Mouse (Mus musculus): ENCODE measurements around the gene Thada. TPM values are rescaled to one million over a fixed set of nuclear protein-coding genes. Genes with fewer than 3 reads are reported as not detected.
A peak's percentile ranks its signal among the peaks of the same experiment; 100 is the strongest.
"Not testable (repeated sequence)": the region's sequence is repeated elsewhere in the genome, so short reads cannot be mapped to it uniquely, and the experiment has no call there.

Thada gene
- total RNA-seq, 2 experiments from 2014 or later, result 7.5 to 8.7 TPM

DNA sequence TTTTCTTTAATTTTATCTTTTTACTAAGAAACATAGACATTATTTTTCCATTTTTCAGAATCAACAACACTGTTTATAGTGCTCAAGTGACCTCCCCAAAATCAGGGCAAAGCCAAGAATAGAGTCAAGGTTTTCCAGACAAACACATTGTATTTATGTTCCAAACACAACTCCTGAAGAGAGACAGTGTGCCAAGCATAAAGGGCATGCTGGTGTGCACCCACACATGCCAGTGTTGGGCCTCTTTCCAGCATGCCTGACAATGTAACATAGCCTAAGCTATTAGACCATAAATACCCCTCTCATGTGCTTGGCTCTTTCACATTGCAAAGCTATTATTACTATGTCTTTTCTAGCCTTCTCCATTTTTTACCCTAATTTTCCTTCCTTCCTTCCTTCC is 205.8 kb downstream of the Thada start:
- no peak for DNase-seq

DNA sequence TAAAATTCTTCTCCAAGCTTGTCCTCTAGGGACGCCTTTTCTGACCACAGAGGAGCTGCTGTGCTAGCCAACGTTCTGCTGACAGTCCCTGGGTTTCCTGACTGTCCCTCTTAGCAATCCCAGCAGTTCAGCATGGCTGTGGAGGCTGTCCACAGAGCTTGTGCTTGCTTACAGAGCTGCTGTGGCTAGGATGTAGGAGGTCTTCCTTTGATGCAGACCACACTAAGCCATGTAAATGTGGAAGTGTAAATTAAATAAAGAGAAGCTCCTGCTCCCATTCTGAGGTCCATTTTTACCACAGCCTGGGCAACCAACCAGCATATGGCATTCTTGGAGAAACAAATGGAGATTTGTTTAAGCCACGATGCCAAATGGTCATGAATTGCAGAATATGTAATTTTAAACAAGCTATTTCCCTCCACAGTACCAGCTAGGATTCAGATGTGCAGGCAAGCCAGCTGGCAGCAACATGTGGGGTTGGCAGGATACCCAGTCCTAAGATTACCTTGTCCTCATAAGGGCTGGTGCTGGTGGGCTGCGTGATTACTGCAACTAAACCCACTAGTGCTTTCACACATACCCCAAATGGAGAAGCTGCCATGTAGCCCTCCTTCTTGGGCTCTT is 207.3 kb downstream of the Thada start:
- peak in 1 of 2 experiments; percentile 78 for DNase-seq

DNA sequence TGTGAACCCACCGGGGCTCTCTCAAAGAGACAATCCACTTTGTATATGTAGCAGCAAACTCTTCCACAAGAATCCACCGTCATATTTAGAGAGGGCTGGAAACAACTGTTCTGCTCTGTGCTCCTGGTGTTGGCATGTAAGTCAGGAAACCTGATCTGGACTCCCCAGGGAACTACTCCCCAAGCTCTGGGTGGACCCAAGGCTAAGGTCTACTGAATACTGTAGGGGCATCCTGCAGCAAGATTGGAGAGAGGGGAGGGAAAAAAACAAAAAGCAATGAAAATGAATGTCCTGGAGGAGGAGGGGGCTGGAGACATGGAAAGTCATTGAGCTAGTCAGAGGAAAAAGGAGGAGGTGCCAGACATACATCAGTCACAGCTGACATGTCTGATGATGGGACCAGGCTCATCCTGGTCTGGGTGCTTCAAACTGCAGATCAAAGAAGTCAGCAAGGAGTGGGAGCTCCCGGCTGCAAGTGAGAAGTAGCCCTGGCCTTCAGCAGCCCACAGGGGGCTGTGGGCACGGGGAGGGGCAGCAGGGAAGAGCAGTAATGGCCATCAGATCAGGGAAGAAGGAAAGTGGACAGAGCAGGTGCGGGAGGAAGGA is 208.0 kb downstream of the Thada start:
- DNase-seq, result no peak

DNA sequence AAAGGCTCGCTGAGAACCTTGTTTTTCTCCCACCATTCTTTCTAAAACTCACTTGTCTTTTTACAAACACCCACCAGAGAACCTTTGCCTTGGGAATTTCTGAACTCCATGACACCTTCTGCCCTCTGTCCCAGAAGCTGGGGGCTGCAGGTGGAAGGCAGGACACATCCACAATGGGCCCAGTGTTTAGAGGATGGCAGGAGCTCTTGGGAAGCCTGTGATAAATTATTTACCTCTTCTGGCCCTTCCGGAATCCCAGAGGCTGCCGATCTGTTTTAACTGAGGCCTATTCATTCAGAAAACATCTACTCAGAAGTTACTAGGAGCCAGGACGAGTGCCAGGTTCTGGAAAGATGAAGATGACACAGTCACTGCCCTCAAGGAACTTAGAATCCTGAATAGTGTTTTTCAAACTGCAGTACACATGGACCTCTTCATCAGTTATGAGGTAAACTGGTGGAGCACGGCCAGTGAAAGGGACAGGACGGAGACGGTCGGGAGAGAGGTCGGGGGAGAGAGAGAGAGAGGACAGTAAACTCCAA is 209.7 kb downstream of the Thada start:
- DNase-seq, result no peak

DNA sequence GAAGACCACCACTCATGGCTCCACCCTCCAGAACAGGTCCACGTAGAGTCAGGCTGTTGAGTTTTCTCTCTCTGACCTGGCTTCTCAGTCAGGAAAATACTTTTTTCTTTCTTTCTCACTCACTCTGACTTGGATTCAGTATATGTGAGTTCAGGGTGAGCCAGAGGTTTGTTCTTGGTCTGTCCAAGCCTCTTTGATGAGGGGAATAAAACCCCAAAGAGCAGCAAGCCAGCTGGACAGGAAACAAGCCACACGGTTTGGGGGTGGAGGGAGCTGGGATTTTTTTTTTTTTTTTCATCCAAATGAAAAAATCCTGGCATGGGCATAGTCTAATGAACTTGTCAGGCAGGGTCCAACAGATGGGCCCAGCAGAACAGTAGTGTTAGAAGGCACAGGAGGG is 210.2 kb downstream of the Thada start:
- peak in 1 of 2 experiments; percentile 45 for DNase-seq

DNA sequence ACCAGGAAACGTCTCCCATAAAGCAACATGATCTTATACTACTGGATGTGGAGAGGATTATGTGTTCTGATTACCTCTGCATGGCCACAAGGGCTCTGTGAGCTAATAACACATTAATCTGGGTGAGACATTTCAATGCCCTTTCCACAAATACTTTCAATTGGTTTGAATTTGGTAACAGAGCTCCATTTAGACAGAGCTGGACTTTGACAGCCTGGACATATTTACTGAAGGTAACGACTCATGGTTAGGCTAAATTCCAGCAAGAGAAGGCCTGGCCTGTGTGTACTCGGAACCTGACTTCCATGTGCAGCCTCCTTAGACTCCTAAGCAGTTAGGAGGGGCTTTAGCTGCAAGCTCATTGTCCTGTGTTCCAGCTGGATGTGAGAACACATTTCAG is 214.6 kb downstream of the Thada start:
- DNase-seq, result no peak

DNA sequence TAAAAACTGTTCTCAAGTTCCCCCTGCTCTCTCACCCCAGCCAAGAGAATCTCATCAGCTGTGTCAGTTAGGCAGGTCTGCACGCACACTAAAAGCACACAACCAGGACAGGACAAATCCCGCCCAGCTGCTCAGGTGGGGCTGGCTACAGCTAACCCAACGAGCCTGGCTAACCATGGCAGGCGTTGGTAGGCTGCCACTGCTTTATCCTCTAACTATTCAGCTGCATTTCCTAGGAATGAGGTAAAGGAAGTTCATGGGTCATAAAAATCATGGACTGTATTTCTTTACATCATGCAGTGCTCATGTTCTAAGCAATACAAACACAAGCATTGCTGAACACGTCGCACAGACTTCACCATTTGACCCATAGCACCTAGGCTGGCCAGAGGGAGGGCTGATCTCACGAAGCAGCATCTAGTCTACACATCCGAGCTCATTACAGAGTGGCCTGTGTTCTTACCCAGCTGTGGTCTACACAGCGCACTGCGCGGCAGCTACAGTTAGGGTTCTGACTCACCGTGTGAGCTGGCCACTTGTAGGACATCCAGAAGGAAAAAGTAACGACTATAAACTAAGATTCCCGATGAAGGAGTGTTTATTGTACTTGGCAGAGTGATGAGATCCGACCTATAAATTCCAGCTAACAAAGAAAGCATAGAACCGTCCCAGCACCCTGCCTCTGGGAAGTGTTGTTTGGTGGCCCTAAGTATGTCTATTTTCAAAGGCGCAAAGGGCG is 221.7 kb downstream of the Thada start:
- no peak for DNase-seq

DNA sequence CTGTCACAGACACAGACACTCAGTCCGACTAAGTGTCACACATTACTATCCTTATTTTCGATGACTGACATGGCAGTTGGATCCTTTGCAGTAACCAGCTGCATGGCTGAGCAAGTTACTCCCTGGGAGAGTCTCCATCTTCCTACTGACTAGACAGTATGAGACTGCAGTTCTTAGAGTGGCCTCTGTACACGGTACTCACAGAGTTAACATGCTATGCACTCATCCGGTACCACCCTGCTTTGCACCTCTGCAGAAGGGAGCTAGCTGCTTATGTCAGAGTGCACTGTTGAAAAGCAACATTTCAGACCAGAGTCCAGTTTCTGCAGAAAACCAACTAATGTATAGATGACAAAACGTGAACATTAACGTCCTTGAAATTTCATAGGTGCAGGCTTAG is 222.2 kb downstream of the Thada start:
- no peak for DNase-seq

DNA sequence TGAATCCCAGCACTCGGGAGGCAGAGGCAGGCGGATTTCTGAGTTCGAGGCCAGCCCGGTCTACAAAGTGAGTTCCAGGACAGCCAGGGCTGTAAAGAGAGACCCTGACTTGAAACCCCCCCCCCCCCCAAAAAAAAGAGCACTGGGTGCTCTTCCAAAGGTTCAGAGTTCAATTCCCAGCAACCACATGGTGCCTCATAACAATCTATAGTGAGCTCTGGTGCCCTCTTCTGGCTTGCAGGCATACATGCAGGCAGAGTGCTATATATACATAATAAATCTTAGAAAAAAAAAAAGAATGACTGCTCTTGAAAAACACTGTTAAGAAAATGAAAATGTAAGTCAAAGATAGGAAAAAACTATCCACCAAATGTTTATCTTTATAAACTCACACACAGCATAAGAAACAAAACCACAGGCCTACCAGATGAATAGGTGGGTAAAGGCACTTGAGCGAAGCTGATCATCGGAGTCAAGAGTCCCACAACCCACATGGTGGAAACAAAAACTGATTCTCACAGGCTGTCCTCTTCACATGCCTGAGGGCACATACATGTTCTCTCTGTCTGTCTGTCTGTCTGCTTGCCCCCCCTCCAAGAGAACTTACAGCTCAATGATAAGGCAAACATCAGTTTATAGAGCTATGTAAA is 224.6 kb downstream of the Thada start:
- DNase-seq, result no peak

DNA sequence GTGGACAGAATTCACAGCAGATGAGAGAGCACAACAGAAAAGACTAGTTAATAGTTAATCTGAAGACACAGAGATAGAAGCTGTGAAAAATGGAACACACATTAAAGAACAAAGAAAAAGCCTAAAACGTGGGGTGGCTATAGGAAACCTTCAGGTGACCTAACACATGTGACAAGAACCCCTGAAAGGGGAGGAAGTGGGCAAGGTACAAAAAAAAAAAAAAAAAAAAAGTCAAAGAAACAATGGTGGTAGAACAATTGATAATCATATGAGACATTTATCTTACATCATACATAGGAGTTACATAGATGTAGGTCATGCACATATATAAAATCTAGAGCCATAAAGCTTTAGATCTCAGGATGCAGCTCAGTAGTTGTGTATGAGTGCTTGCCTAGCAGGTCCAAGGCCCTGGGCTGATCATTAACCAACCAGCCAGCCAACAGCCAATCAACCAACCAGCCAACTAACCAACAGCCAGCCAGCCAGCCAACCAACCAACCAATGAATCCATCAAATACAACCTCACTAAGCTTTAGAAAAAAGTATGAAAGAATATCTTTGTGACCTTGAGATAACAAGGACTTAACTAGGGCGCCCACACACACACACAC is 226.2 kb downstream of the Thada start:
- DNase-seq, result no peak

DNA sequence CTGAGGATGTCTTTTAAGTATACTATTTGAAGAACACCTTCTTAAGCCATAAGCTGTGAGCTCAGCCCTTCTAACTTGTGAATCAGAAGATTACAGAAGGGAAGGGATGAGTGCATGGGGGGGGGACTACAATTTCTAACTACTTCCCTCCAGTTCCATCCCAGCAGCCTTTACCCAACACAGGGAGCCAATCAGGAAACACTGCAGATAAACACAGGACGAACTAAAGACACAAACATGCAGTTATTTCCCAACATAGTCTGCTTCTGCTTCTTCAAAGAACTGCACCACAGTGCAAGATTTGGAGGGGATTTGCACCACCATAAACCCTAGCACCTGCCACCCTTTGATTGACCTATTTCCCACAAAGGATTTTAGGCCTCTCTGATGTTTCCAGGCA is 227.8 kb downstream of the Thada start:
- no peak for DNase-seq

DNA sequence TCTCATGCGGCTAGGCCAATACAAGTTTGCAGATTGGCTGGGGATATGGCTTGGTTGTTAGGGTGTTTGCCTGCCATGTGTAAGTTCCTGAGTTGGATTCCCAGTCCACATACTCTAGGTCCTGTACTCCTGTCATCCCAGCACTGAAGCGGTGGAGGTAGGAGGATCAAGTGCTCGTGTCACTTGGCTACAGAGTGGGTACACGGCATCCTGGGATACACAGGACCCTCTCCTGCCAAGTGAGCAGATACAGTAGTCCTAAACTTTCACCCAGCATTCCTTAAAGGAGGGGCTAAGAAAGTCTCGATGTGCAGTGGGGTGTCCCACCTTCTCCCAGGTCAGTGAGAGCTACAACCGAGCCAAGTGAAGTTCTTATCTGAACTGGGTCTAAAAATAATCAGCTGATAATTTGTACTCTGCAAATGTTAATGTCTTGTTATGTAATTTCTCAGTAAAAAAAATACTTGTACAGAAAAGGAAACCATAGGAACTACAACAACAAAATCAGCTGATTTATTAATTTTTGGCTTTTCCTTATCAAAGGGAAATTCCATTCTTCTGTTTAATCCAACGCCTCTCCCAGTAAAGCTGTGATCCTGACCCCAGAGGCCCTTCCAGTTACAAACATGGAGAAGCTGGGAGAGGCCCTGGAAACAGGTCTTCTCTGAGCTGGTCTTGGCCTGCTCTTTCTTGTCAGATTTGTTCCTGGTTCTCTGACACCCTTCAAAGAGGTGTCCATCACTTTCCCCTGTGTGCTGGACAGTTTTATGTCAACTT is 229.0 kb downstream of the Thada start:
- peak; percentile 64 to 71 for DNase-seq

DNA sequence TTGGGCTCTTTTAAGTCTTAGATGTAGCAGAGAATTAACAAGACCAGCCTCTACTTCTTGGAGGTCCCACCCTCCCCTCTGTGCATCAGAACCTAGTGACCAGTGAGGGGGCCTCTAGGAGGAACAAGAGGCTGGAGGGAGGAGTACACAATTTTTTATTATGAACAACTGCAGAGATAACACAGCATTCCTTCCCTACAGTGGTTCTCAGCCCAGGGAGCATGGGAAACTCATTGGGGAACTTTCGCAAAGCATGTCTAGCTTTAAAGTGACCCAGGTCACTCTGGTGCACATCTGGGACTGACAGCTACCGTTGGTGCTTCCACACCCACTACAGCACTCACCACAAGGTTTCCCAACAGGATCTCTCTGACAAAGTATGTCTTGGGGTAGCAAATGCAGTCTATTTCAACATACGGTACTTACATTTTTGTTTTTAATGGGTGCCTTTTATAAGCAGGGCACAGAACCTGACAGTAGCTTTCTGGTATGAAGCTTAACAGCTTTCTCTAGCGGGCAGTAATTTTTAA is 230.5 kb downstream of the Thada start:
- peak in 1 of 2 experiments; percentile 35 for DNase-seq

DNA sequence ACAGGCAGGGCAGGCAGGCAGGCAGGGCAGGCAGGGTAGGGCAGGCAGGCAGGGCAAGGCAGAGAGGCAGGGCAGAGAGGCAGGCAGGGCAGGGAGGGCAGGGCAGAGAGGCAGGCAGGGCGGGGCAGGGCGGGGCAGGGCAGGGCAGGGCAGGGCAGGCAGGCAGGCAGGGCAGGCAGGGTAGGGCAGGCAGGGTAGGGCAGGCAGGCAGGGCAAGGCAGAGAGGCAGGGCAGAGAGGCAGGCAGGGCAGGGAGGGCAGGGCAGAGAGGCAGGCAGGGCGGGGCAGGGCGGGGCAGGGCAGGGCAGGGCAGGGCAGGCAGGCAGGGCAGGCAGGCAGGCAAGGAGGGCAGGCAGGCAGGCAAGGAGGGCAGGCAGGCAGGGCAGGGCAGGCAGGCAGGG is 231.2 kb downstream of the Thada start:
- DNase-seq, result not testable (repeated sequence)

DNA sequence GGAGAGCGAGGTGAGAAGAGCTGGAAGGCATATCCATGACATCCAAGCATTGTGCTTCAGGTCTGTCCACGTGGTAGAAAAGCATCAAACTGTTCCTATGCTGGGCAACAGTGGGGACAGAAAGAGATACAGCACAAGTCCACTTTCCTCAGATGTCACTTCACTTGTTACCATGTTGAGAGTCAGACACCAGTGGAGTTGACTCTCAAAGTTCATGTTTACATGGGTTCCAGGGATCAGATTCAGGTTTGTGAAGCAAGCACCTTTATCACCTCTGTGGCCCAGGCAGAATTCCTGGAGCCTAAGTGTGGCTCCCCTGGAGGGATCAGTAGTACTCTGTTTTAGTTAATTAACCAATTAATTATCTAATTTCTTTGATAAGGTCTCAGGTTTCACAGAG is 232.2 kb downstream of the Thada start:
- DNase-seq, result no peak

DNA sequence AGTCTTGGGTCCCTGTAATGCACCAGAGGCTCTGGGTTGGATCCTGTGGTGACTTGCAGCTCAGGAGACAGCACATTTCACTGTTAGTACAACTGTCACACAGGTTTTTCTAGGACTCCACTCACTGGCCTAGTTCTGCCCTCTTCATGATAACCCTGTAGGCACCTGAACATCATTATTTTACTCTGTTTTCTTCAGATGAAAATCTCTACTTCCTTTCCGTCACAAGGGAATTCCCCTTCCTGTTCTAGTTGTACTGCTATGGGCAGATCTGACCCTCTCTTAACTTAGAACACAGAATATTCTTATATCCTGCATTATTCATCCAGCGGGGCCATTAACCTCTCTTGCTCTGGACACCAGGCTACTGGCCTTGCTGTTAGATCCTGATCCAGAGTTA is 234.6 kb downstream of the Thada start:
- DNase-seq, result no peak

DNA sequence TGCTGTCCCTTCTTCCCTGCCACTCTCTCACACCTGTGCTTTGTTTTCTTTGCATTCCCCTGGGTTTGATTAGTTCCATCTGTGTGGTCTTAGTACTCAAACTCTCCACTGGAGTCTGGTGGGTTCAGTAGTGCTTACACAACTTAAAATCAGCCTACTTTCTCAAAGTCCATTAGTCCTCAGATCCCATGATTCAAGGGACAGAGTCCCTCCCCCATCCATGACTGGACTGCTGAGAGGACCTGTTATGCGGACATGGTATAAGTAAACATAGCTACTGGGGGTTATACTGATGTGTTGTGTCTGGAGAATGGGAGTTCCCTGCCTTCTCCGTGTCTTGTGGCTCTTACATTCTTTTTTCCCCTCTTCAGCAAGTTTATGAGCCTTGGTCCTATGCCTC is 237.8 kb downstream of the Thada start:
- no peak for DNase-seq

DNA sequence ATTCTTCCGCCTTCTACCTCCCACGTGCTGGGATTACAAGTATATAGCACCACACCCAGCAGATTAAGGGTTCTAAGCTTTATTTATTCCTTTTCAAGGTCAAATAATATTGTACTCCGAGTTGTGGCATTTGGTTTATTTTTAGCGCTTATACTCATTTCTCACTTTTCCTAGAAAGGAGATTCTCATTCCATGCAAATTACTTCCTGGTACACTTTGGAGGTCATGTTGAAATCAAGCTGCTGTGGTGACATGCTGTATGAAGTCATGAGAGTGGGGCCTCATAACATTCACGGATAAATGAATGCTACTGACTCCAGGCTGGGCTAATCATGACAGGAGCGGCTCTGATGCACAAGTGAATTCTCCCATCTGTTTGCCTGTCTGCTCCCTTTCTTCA is 239.3 kb downstream of the Thada start:
- DNase-seq, result no peak

DNA sequence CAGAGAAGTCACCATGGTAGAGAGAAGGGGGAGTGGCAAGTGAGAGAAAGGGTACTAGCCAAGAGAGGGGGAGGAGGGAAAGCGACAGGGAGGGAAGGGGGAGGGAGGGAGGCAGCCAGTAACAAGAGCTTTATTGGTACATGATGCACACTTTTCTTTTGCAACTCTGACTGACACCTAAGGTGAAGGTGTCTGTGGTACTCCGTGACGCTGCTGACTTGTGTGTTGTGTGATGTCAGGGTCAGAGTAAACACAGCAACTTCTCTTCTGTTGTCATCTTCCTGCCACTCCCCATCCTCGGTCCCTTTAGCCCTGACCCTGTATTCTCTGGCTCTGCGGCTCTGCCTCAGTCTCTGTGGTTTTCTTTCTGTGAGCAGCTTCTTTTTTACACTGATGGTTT is 239.8 kb downstream of the Thada start:
- no peak for DNase-seq

DNA sequence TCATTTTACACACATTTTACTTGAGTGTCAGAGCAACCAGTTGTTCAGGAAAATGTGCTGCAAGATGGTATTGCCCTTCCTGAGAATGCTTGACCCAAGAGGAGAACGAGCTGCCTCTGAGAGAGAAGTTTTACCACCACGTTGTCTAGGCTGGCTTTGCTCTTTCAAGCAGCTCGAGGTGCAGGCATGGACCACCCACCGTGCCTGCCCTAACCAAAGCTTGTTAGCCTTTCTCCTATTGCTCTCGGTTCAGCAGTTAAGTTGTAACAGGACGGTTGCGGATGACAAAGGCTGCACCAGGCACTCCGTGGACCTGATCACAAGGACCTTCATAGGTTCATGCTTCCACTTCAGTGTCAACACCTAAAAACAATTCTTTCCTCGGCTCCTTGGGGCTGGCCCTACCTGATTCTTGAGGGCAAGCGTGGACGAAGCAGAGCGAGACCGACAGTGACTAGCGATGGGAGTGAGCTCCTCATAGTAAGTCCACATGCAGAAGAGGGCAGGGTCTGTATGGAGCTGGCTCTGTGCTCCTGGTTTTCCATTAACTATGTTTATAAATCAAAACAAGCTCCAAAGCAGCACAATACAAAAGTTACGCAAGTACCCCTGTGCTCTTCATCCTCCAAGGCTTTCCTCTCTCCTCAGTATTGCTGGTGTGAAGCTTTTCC is 241.7 kb downstream of the Thada start:
- no peak for DNase-seq

DNA sequence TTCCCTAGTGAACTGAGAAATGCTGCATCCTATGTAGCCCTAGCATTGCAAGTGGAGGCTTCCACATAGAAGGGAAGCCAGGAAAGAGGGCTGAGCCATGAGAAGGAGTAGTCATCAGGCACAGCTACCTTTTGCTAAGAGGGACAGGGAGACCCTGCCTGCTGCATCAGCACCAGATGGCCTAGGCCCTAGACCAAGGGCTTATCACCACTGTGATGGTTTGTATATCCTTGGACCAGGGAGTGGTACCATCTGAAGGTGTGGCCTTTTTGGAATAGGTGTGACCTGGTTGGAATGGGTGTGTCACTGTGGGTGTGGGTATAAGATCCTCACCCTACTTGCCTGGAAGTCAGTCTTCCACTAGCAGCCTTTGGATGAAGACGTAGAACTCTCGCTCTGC is 247.2 kb downstream of the Thada start:
- DNase-seq, result not testable (repeated sequence)

Measured in heart, adult 18-20 months (tissue).